Mouse (Mus musculus) forebrain, embryonic 16.5 days (tissue): Measurements from ENCODE around the gene Tex13c2. TPM values are rescaled to one million over a fixed set of nuclear protein-coding genes. Genes with fewer than 3 reads are reported as not detected.

Experiments used
- ATAC-seq: fragments of 200-750 bp; cut with Nextera tagmentation; 2 replicates; pipeline ENCODE4 v1.8.0; 2017; ENCODE audit warnings: mild to moderate bottlenecking, moderate library complexity
- H3K27ac ChIP-seq: fragments of 300-500 bp; sonication (generic); 2 replicates; pipeline ENCODE4 v1.5.1; 2014; ENCODE audit warnings: low read length, control low read depth
- H3K27me3 ChIP-seq: fragments of 300-500 bp; sonication (generic); replicated peaks from 2 replicates; pipeline ENCODE4 v1.6.1; 2014; ENCODE audit warnings: low read length; ENCODE audit not compliant: control insufficient read depth, insufficient read depth
- H3K36me3 ChIP-seq: fragments of 300-500 bp; sonication (generic); 2 replicates; pipeline ENCODE4 v1.6.1; 2014; ENCODE audit not compliant: control insufficient read depth, insufficient read depth
- H3K4me1 ChIP-seq: fragments of 300-500 bp; sonication (generic); replicated peaks from 2 replicates; pipeline ENCODE4 v1.6.1; 2014; ENCODE audit warnings: low read length; ENCODE audit not compliant: control insufficient read depth, insufficient read depth
- H3K4me2 ChIP-seq: fragments of 300-500 bp; sonication (generic); 2 replicates; pipeline ENCODE4 v1.6.1; 2014; ENCODE audit warnings: mild to moderate bottlenecking, low read length, control low read depth
- H3K4me3 ChIP-seq: fragments of 300-500 bp; sonication (generic); replicated peaks from 2 replicates; pipeline ENCODE4 v1.5.1; 2014; ENCODE audit warnings: mild to moderate bottlenecking, low read length, control low read depth
- H3K9ac ChIP-seq: fragments of 300-500 bp; sonication (generic); replicated peaks from 2 replicates; pipeline ENCODE4 v1.6.1; 2014; ENCODE audit warnings: low read depth, low read length, control low read depth
- H3K9me3 ChIP-seq: fragments of 300-500 bp; sonication (generic); 2 replicates; pipeline ENCODE4 v1.6.1; 2016; ENCODE audit warnings: low read length; ENCODE audit not compliant: control insufficient read depth
- WGBS: fragments of 180-500 bp; shearing (Covaris S2); extraction: QIAGEN DNeasy Blood & Tissue Kit; methylation state at CpG from one replicate; pipeline ENCODE4 v1.1.7; 2014; 5-methylcytosine and 5-hydroxymethylcytosine counted together
- polyA plus RNA-seq: library from polyadenylated mRNA; unstranded; fragments of >200 nt; fragmentation: Nextera tagmentation; extraction: Ambion mirVana; gene quantifications from 2 replicates; pipeline ENCODE4 v1.2.1, GENCODE M21; 2015

Tex13c2 gene
- polyA plus RNA-seq = not detected in 2 replicates

GRCm38 (mm10) chrX:42489446-42489845 is at the start of gene Tex13c2:
TSS of gene Tex13c2 (plus strand) at chrX:42489691.
- ATAC-seq = no peak
- Histone ChIP-seq H3K9ac (no peak within 1 kb of the TSS), H3K36me3 (no peaks in the 10 kb centered on the region), H3K4me1 (no peaks in the 10 kb centered on the region), H3K4me3 (no peak within 1 kb of the TSS), H3K9me3 (peaks cover 5% of the 10 kb centered on the region; the same call in 1 of the 2 replicates), H3K4me2 (no peak within 1 kb of the TSS), H3K27ac (no peak within 1 kb of the TSS), H3K27me3 (no peaks in the 10 kb centered on the region)
- WGBS = 91% methylated on average over 16 of the region's 16 CpGs

- Histone ChIP-seq H3K4me1 (no peaks in the 10 kb centered on the region), H3K27ac (no peak overlapping the region), H3K27me3 (no peaks in the 10 kb centered on the region), H3K36me3 (no peaks in the 10 kb centered on the region), H3K9me3 (no peaks in the 10 kb centered on the region), H3K9ac (no peak overlapping the region), H3K4me2 (no peak overlapping the region), H3K4me3 (no peak overlapping the region)
- WGBS = 82% methylated on average over 1 of the region's 1 CpGs
- ATAC-seq = no peak
These were observed 39.2 kb upstream of the Tex13c2 start for GRCm38 (mm10) chrX:42450305-42450704.

- Histone ChIP-seq H3K36me3 (no peaks in the 10 kb centered on the region), H3K4me3 (no peak overlapping the region), H3K4me1 (no peaks in the 10 kb centered on the region), H3K4me2 (no peak overlapping the region), H3K27ac (no peak overlapping the region), H3K9me3 (no peaks in the 10 kb centered on the region), H3K9ac (no peak overlapping the region), H3K27me3 (no peaks in the 10 kb centered on the region)
- ATAC-seq = no peak
- WGBS = 100% methylated on average over 1 of the region's 1 CpGs
These were observed 36.5 kb upstream of the Tex13c2 start for GRCm38 (mm10) chrX:42453001-42453400.

GRCm38 (mm10) chrX:42454533-42454932 is 35.0 kb upstream of the Tex13c2 start:
- ATAC-seq = no peak
- Histone ChIP-seq H3K27me3 (no peaks in the 10 kb centered on the region), H3K4me1 (no peaks in the 10 kb centered on the region), H3K36me3 (no peaks in the 10 kb centered on the region), H3K9ac (no peak overlapping the region), H3K4me3 (no peak overlapping the region), H3K27ac (no peak overlapping the region), H3K4me2 (no peak overlapping the region), H3K9me3 (no peaks in the 10 kb centered on the region)
- 76% methylated on average over 7 of the region's 7 CpGs for WGBS

- no peak overlapping the region for H3K27ac ChIP-seq
- no peaks in the 10 kb centered on the region for H3K36me3 ChIP-seq
- H3K4me3 ChIP-seq = no peak overlapping the region
- H3K9me3 ChIP-seq = peaks cover 5% of the 10 kb centered on the region; the same call in 1 of the 2 replicates
- H3K4me2 ChIP-seq = no peak overlapping the region
- H3K4me1 ChIP-seq = no peaks in the 10 kb centered on the region
- no peaks in the 10 kb centered on the region for H3K27me3 ChIP-seq
- 83% methylated on average over 8 of the region's 8 CpGs for WGBS
- ATAC-seq = no peak
- H3K9ac ChIP-seq = no peak overlapping the region
These were observed 845 bp downstream of the Tex13c2 start for GRCm38 (mm10) chrX:42490336-42490735.

GRCm38 (mm10) chrX:42500538-42500937 is 11.0 kb downstream of the Tex13c2 start:
- no peak overlapping the region for H3K4me3 ChIP-seq
- H3K27ac ChIP-seq = no peak overlapping the region
- no peak overlapping the region for H3K4me2 ChIP-seq
- H3K27me3 ChIP-seq = no peaks in the 10 kb centered on the region
- H3K36me3 ChIP-seq = no peaks in the 10 kb centered on the region
- no peaks in the 10 kb centered on the region for H3K9me3 ChIP-seq
- peak; percentile 45; the same call in 1 of the 2 replicates for ATAC-seq
- H3K9ac ChIP-seq = no peak overlapping the region
- no peaks in the 10 kb centered on the region for H3K4me1 ChIP-seq

- ATAC-seq = no peak
- Histone ChIP-seq H3K4me3 (no peak within 1 kb of the TSS), H3K9ac (no peak within 1 kb of the TSS), H3K4me2 (no peak within 1 kb of the TSS), H3K36me3 (no peaks in the 10 kb centered on the region), H3K4me1 (no peaks in the 10 kb centered on the region), H3K27ac (no peak within 1 kb of the TSS), H3K9me3 (no peaks in the 10 kb centered on the region), H3K27me3 (no peaks in the 10 kb centered on the region)
- WGBS = 69% methylated on average over 13 of the region's 13 CpGs
These were observed 13.0 kb downstream of the Tex13c2 start, which contains the start of gene Sh2d1a for GRCm38 (mm10) chrX:42502291-42503043. TSS of gene Sh2d1a (plus strand) at chrX:42502453.

- no peaks in the 10 kb centered on the region for H3K4me1 ChIP-seq
- no peak overlapping the region for H3K27ac ChIP-seq
- no peaks in the 10 kb centered on the region for H3K27me3 ChIP-seq
- no peaks in the 10 kb centered on the region for H3K36me3 ChIP-seq
- WGBS = 82% methylated on average over 2 of the region's 2 CpGs
- H3K9ac ChIP-seq = no peak overlapping the region
- no peak overlapping the region for H3K4me3 ChIP-seq
- no peak for ATAC-seq
- H3K9me3 ChIP-seq = no peaks in the 10 kb centered on the region
- no peak overlapping the region for H3K4me2 ChIP-seq
These were observed 21.6 kb downstream of the Tex13c2 start for GRCm38 (mm10) chrX:42511105-42511504.

GRCm38 (mm10) chrX:42512567-42512966 is 23.1 kb downstream of the Tex13c2 start:
- Histone ChIP-seq H3K9ac (no peak overlapping the region), H3K4me3 (no peak overlapping the region), H3K4me1 (no peaks in the 10 kb centered on the region), H3K36me3 (no peaks in the 10 kb centered on the region), H3K27ac (no peak overlapping the region), H3K27me3 (no peaks in the 10 kb centered on the region), H3K9me3 (no peaks in the 10 kb centered on the region), H3K4me2 (no peak overlapping the region)
- no peak for ATAC-seq
